Mouse (Mus musculus) spleen, postnatal 4 days (tissue): Measurements from ENCODE around the gene Olfr64.
A peak's percentile ranks its signal among the peaks of the same experiment; 100 is the strongest.

Source experiments
- DNase-seq, 2 experiments: peaks; one replicate each; pipeline ENCODE4 v3.0.0; 2022; ENCODE audit warnings: low spot score in 2 of 2

The Olfr64 gene

GRCm38 (mm10) chr7:103894385-103894784 lies at the start of gene Olfr64:
Olfr64 (minus strand) TSS chr7:103894485.
- DNase-seq: no peak

GRCm38 (mm10) chr7:103942730-103943129 lies 48.4 kb upstream of the Olfr64 start:
- DNase-seq: peak; percentile 65 to 81

DNA sequence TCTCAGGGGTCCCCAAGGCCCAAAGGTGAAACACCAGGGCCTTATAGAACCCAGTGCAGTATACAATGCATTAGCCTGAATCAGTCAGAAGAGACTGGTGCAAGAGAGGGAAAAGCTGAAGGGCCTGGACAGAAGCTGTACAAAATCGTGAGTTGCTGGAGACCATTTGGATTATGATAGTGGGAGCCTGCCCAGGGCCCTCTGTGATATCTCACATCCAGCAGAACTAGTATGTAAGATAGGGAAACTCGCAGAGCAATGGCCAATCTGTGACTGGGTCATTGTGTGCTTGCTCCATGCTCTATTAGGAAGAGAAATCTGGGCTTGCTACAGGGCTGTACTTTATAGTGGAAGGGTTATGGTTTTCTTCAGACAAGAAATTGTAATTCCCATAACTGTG lies 40.0 kb upstream of the Olfr64 start, which contains the start of gene Olfr632:
Gene Olfr632, plus strand, starts transcription at position 84 of the 400 bp plus-strand sequence.
- DNase-seq: no peak

- DNase-seq: no peak
Measured at GRCm38 (mm10) chr7:103928525-103928924, 34.2 kb upstream of the Olfr64 start, which contains the start of gene Olfr631. Olfr631 (plus strand) TSS chr7:103928825.

- DNase-seq: no peak
Measured at GRCm38 (mm10) chr7:103915338-103915737, 21.1 kb upstream of the Olfr64 start.

- peak; percentile 45 to 64 for DNase-seq
Measured at GRCm38 (mm10) chr7:103912969-103913511, 18.8 kb upstream of the Olfr64 start.

- DNase-seq: peak; percentile 54 to 62
Measured at GRCm38 (mm10) chr7:103910047-103910446, 15.8 kb upstream of the Olfr64 start.

DNA sequence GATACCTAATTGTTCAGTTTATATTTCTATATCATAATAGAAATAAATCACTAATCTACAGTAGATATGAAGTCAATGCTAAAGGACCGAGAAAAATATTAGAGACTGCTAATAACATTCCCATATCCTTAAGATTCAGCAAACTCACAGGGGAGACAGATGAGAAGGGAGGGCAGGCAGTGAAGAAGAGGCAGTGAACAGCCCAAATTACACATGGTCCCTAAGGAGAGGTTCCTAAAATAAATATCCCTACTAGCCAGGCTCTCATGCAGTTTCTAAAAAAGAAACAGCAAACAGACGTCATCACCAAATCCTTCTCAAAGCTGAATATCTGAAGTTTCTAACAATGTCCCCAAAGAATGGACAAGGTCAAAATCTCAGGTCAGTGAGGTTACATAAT lies 8.9 kb upstream of the Olfr64 start, which contains the start of gene Olfr65:
Gene Olfr65, plus strand, starts transcription at position 301 of the 400 bp plus-strand sequence.
- DNase-seq: no peak

GRCm38 (mm10) chr7:103886152-103886551 lies 8.1 kb downstream of the Olfr64 start, which contains the start of gene Olfr66:
Olfr66 (minus strand) TSS chr7:103886252.
- no peak for DNase-seq

GRCm38 (mm10) chr7:103877093-103877492 lies 17.2 kb downstream of the Olfr64 start:
- DNase-seq: no peak

- no peak for DNase-seq
Measured at GRCm38 (mm10) chr7:103874451-103874850, 19.8 kb downstream of the Olfr64 start.

DNA sequence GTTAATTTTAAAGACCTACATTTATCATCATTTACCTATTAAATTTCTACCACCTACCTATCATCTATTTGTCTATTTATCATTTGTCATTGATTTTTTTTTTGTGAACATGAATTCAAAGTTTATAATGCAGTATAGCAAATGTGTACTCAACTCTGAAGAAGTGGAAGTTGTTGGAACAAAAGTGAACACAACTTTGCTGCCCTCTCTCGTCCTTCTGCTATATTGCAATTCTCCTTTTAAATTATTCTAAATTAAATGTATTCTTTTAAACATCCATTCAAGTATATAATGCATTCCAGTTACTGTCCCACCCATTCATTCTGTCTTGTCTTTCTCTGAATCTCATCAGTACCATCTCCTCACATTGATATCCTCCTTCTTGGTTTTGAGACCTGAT lies 21.2 kb downstream of the Olfr64 start:
- DNase-seq: no peak

DNA sequence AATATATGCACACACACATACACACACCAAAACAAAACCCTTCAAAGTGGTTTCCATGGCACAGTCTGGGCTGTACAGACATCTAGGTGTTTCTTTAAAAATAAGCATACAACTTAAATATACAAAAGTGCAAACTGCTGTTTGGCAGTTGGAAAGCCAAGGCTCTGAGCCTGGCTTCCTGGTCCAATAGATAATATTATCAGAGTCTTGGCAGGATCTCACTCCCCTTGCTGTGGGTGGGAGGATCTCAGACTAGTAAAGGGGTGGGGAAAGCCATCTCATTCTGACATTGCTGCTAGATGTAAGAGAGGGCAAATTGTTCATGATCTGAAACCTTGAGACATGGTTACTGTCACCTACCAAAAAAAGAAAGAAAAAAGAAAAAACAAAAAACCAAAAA lies 23.6 kb downstream of the Olfr64 start:
- peak in 1 of 2 experiments; percentile 67 for DNase-seq

DNA sequence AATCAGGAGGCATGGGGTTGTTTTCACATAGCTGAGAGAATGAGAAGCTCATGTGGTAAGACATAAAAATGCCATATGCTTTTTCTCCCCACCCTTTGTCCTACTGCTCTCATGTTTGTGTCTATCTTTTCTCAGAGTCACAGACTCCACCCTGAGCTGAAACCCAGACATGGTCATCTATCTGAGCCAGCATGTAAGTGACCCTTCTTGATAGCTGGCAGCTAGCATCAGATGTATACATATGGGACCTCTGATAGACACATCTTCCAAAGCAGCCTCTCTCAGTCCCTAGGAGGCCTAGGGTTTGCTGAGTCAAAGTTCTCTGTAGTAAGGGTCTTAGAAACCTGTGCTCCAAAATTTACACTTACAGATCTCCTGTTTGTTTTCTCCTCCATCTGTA lies 28.6 kb downstream of the Olfr64 start:
- peak in 1 of 2 experiments; percentile 56 for DNase-seq

GRCm38 (mm10) chr7:103861531-103861930 lies 32.8 kb downstream of the Olfr64 start:
- no peak for DNase-seq

DNA sequence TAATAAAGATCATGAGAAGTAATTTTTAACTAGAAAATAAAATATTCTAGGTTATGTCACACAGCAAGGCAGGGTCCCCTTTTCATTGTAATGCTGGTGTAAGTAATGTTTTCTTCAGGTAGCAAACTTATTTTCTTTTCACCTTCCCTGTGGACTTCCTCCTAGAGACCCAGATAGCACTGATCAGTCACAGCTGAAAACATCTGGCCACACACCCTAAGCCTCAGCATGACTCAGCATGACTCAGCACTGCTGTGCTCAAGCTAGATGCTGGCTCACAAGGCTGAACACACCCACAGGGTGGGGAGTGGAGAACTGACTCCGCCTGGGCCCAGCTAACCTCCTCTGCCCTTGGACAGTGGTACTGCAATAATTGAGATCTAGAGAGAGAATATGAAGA lies 33.4 kb downstream of the Olfr64 start:
- DNase-seq: peak; percentile 89 to 90

GRCm38 (mm10) chr7:103859076-103859475 lies 35.2 kb downstream of the Olfr64 start:
- peak; percentile 77 to 79 for DNase-seq

DNA sequence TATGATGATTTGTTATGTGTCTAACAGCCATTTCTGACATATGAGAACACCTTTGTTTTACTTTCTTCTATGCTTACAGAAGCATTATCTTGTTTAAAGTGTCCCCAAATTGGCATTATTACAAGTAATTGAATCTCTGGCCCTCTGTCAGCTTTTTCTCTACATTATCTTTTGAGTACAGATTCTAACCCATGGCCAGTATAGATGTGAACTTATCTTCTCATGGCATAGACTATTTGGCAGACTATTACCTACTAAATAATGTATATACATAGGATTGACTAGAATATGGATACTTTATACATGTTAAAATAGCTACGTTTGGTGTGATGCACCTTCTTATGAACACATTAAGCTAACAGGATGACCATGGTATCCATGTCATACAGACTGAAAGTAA lies 39.6 kb downstream of the Olfr64 start:
- DNase-seq: no peak

DNA sequence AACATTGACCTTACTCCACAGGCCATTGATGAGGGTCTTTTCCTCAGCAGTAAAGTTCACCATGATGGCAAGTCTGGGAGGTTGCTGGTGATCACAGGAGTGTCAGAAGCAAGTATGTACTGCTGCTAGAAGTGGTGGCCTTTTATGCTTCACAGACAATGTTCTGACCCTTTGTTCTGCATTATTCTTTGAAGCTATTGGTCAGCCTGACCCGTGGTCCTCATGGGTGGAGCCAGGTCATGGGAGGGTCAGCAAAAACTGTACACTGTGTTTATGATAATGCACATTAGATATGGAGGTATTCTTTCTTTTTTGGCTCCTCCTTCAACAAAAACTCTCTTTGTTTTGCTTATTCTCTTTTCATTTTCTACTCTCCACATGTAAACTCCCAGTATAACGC lies 41.2 kb downstream of the Olfr64 start, which contains the start of gene Hbb-y:
Gene Hbb-y, minus strand, starts transcription at position 127 of the 400 bp plus-strand sequence.
- DNase-seq: no peak

GRCm38 (mm10) chr7:103844525-103845325 lies 49.6 kb downstream of the Olfr64 start:
- DNase-seq: no peak

- no peak for DNase-seq
Measured at GRCm38 (mm10) chr7:103843034-103843433, 51.3 kb downstream of the Olfr64 start, which contains the start of gene Hbb-bh1. Hbb-bh1 (minus strand) TSS chr7:103843164.

- DNase-seq: no peak
Measured at GRCm38 (mm10) chr7:103840268-103840667, 54.0 kb downstream of the Olfr64 start, which contains the start of gene Hbb-bh2. Hbb-bh2 (minus strand) TSS chr7:103840520.
